ENCODE assay signal across 10 mouse cellular contexts in the genomic region with DNA sequence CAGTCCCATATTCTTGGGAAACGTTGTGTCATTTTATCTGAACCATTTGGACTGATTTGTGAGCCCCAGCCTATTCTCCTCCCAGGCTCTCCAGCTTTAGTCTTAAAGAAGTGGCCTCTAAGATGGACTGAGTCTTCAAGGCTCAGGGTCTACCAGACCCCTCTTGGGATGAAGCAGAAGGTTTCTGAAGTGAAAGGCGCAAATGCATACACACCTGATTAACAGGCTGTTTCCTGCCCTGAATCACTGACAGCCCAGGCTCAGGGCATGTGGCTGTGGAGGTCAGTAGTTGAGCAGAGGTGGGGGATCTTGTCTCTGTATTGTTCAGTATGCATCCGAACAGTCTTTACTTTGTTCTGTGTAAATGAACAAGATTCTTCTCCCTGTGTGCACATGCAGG. TPM values are rescaled to one million over a fixed set of nuclear protein-coding genes. Genes with fewer than 3 reads are reported as not detected.
DNase-seq lines count a peak whose midpoint lies in the region; ATAC-seq and TF ChIP-seq lines count a peak whose summit lies in the region.
"Had no signal": no experiment of that assay in that cellular context is flagged by ENCODE, and none has a peak within 500 bp of the region (broad histone marks: within the 10 kb centered on the region; RNA-seq: fewer than 3 reads in every experiment).

No protein-coding gene starts in this region.

- no peaks in the 10 kb centered on the region for H3K27me3 ChIP-seq in heart, embryonic 11.5 days (ENCODE audit: control insufficient read depth, insufficient read depth, low read length)
- peaks cover 27% of the 10 kb centered on the region for H3K27me3 ChIP-seq in E14TG2a.4 (ENCODE audit: insufficient read depth, low read length)
- no peaks in the 10 kb centered on the region for H3K27me3 ChIP-seq in hindbrain, embryonic 10.5 days (ENCODE audit: insufficient read depth, poor library complexity, severe bottlenecking)
- 0 out of 2 replicates have a peak, but pooled peaks cover 6% of the 10 kb centered on the region for H3K27me3 ChIP-seq in midbrain, embryonic 10.5 days (ENCODE audit: low read depth, poor library complexity, severe bottlenecking)

- H3K9ac ChIP-seq in heart, embryonic 11.5 days (ENCODE audit: low read depth, low read length): peak overlapping the region; percentile 85; the same call in 1 of the 2 replicates

- peaks cover 16% of the 10 kb centered on the region for H3K4me1 ChIP-seq in heart, embryonic 11.5 days (ENCODE audit: control insufficient read depth, insufficient read depth, low read length)
- peaks cover 52% of the 10 kb centered on the region for H3K4me1 ChIP-seq in E14TG2a.4 (replicated peaks; ENCODE audit: low read depth, low read length)
- peaks cover 27% of the 10 kb centered on the region for H3K4me1 ChIP-seq in hindbrain, embryonic 10.5 days (replicated peaks)
- H3K4me1 ChIP-seq in midbrain, embryonic 10.5 days: peaks cover 33% of the 10 kb centered on the region

- no peak for ATAC-seq in heart, embryonic 11.5 days (replicated peaks; ENCODE audit: insufficient number of reproducible peaks, low FRiP score, low TSS enrichment)

- no peak overlapping the region for H3K27ac ChIP-seq in heart, embryonic 11.5 days (ENCODE audit: low read depth, low read length)
- peak overlapping the region; percentile 98 for H3K27ac ChIP-seq in hindbrain, embryonic 10.5 days
- peak overlapping the region; percentile 96 for H3K27ac ChIP-seq in midbrain, embryonic 10.5 days (replicated peaks)
- H3K27ac ChIP-seq: macrophage had no signal

- H3K36me3 ChIP-seq in heart, embryonic 11.5 days (ENCODE audit: control insufficient read depth, insufficient read depth, low read length): peaks cover 7% of the 10 kb centered on the region
- peaks cover 28% of the 10 kb centered on the region for H3K36me3 ChIP-seq in E14TG2a.4 (ENCODE audit: insufficient read depth, low read length)
- H3K36me3 ChIP-seq in hindbrain, embryonic 10.5 days: peaks cover 26% of the 10 kb centered on the region
- peaks cover 26% of the 10 kb centered on the region for H3K36me3 ChIP-seq in midbrain, embryonic 10.5 days

- no peaks in the 10 kb centered on the region for H3K9me3 ChIP-seq in heart, embryonic 11.5 days (replicated peaks; ENCODE audit: control insufficient read depth, low read length)
- no peaks in the 10 kb centered on the region for H3K9me3 ChIP-seq in E14TG2a.4 (ENCODE audit: low read length)
- H3K9me3 ChIP-seq in hindbrain, embryonic 10.5 days: no peaks in the 10 kb centered on the region
- no peaks in the 10 kb centered on the region for H3K9me3 ChIP-seq in midbrain, embryonic 10.5 days (replicated peaks)

- WGBS in heart, embryonic 11.5 days (ENCODE audit: insufficient replicate concordance): 71% methylated on average over 3 of the region's 3 CpGs
- 87% methylated on average over 3 of the region's 3 CpGs for WGBS in hindbrain, embryonic 10.5 days
- WGBS in midbrain, embryonic 10.5 days: 85% methylated on average over 3 of the region's 3 CpGs

- H3K4me2 ChIP-seq in heart, embryonic 11.5 days: peak overlapping the region; percentile 83

- intact Hi-C loops in heart, postnatal 10 days (cut with DNase I): no loop called here

- peak overlapping the region; percentile 84; the same call in 1 of the 2 replicates for H3K4me3 ChIP-seq in heart, embryonic 11.5 days (ENCODE audit: low read depth, low read length)
- H3K4me3 ChIP-seq in E14TG2a.4 (replicated peaks; ENCODE audit: low read length): peak overlapping the region; percentile 90
- peak overlapping the region; percentile 98 for H3K4me3 ChIP-seq in hindbrain, embryonic 10.5 days
- peak overlapping the region; percentile 94 for H3K4me3 ChIP-seq in midbrain, embryonic 10.5 days

- DNase-seq in heart, postnatal 10 days: no peak
- DNase-seq in hindbrain, embryonic 10.5 days (ENCODE audit: low spot score): no peak
- no peak for DNase-seq in midbrain, embryonic 10.5 days (ENCODE audit: low spot score)
- no peak for DNase-seq in layer of hippocampus, adult 11-12 months (ENCODE audit: low spot score)
- DNase-seq in layer of hippocampus, adult 9-11 months: no peak
- DNase-seq in lung, adult 18-20 months: no peak

- TF ChIP-seq CTCF in E14TG2a.4 (conservative IDR thresholded peaks at IDR 0.05; ENCODE audit: low read length): no peak

RNA-seq across cellular contexts. Expression of gene Tfdp1, which starts 0.9 kb away (rescaled TPM):
- polyA plus RNA-seq in heart, embryonic 11.5 days (2014; fragmentation: Nextera tagmentation; extraction: Ambion mirVana): 108 and 114 TPM in 2 replicates
- 10 to 100 TPM; 54.7 to 57.2 TPM for total RNA-seq in heart, postnatal 10 days (2021)
- polyA plus RNA-seq in hindbrain, embryonic 10.5 days (2016; fragmentation: Nextera tagmentation; extraction: Ambion mirVana): 162 and 186 TPM in 2 replicates
- 184 and 201 TPM in 2 replicates for polyA plus RNA-seq in midbrain, embryonic 10.5 days (2016; fragmentation: Nextera tagmentation; extraction: Ambion mirVana)

RNA-seq across cellular contexts. Expression of gene Tmco3, which starts 49.7 kb away (rescaled TPM):
- polyA plus RNA-seq in heart, embryonic 11.5 days (2014; fragmentation: Nextera tagmentation; extraction: Ambion mirVana): 34.4 and 39.3 TPM in 2 replicates
- total RNA-seq in heart, postnatal 10 days (2021): 10 to 100 TPM; 24.5 to 27.3 TPM
- 35.6 and 40.9 TPM in 2 replicates for polyA plus RNA-seq in hindbrain, embryonic 10.5 days (2016; fragmentation: Nextera tagmentation; extraction: Ambion mirVana)
- 31.6 and 40.6 TPM in 2 replicates for polyA plus RNA-seq in midbrain, embryonic 10.5 days (2016; fragmentation: Nextera tagmentation; extraction: Ambion mirVana)

RNA-seq across cellular contexts. Expression of gene Dcun1d2, which starts 49.7 kb away (rescaled TPM):
- polyA plus RNA-seq in heart, embryonic 11.5 days (2014; fragmentation: Nextera tagmentation; extraction: Ambion mirVana): 27.0 and 27.2 TPM in 2 replicates
- total RNA-seq in heart, postnatal 10 days (2021): 10 to 100 TPM; 33.8 to 41.8 TPM
- 25.3 and 27.6 TPM in 2 replicates for polyA plus RNA-seq in hindbrain, embryonic 10.5 days (2016; fragmentation: Nextera tagmentation; extraction: Ambion mirVana)
- 28.5 and 28.6 TPM in 2 replicates for polyA plus RNA-seq in midbrain, embryonic 10.5 days (2016; fragmentation: Nextera tagmentation; extraction: Ambion mirVana)

RNA-seq across cellular contexts. Expression of gene Atp4b, which starts 58.9 kb away (rescaled TPM):
- 0.21 TPM in 1 of 2 replicates, not detected in the other for polyA plus RNA-seq in heart, embryonic 11.5 days (2014; fragmentation: Nextera tagmentation; extraction: Ambion mirVana)
- not detected for total RNA-seq in heart, postnatal 10 days (2021)
- 0.18 TPM in 1 of 2 replicates, not detected in the other for polyA plus RNA-seq in hindbrain, embryonic 10.5 days (2016; fragmentation: Nextera tagmentation; extraction: Ambion mirVana)
- not detected in 2 replicates for polyA plus RNA-seq in midbrain, embryonic 10.5 days (2016; fragmentation: Nextera tagmentation; extraction: Ambion mirVana)
- total RNA-seq: heart, adult 8-10 months had no signal
- polyA plus RNA-seq: macrophage had no signal
